Mouse (Mus musculus) forebrain, embryonic 10.5 days (tissue): ENCODE results near the gene Arhgap42. TPM values are rescaled to one million over a fixed set of nuclear protein-coding genes. Genes with fewer than 3 reads are reported as not detected.

Experiments used
- DNase-seq: peaks from one replicate; pipeline ENCODE4 v3.0.0-alpha.2; 2017; ENCODE audit warnings: low spot score; ENCODE audit errors: extremely low spot score
- H3K27ac ChIP-seq: fragments of 300-500 bp; sonication (generic); 2 replicates; pipeline ENCODE4 v1.5.1; 2016; ENCODE audit warnings: mild to moderate bottlenecking
- H3K27me3 ChIP-seq: fragments of 300-500 bp; sonication (generic); 2 replicates; pipeline ENCODE4 v1.6.1; 2016; ENCODE audit warnings: mild to moderate bottlenecking; ENCODE audit not compliant: poor library complexity, severe bottlenecking
- H3K36me3 ChIP-seq: fragments of 300-500 bp; sonication (generic); replicated peaks from 2 replicates; pipeline ENCODE4 v1.6.1; 2016; ENCODE audit warnings: mild to moderate bottlenecking, moderate library complexity
- H3K4me1 ChIP-seq: fragments of 300-500 bp; sonication (generic); 2 replicates; pipeline ENCODE4 v1.6.1; 2016
- H3K4me3 ChIP-seq: fragments of 300-500 bp; sonication (generic); 2 replicates; pipeline ENCODE4 v1.5.1; 2016; ENCODE audit warnings: mild to moderate bottlenecking, moderate library complexity
- H3K9me3 ChIP-seq: fragments of 300-500 bp; sonication (generic); 2 replicates; pipeline ENCODE4 v1.6.1; 2016; ENCODE audit warnings: mild to moderate bottlenecking, moderate library complexity
- WGBS: fragments of 180-500 bp; shearing (Covaris S2); methylation state at CpG from one replicate; pipeline ENCODE4 v1.1.7; 2016; 5-methylcytosine and 5-hydroxymethylcytosine counted together
- polyA plus RNA-seq: library from polyadenylated mRNA; unstranded; fragments of >200 nt; fragmentation: Nextera tagmentation; extraction: Ambion mirVana; gene quantifications from 2 replicates; pipeline ENCODE4 v1.2.1, GENCODE M21; 2016

The Arhgap42 gene
- polyA plus RNA-seq, 1 experiment from 2014 or later, result 19.1 TPM

- 0 out of 2 replicates have a peak, but pooled peaks cover 4% of the 10 kb centered on the region for H3K9me3 ChIP-seq
- H3K36me3 ChIP-seq, result no peaks in the 10 kb centered on the region
- 60% methylated on average over 8 of the region's 8 CpGs for WGBS
- no peaks in the 10 kb centered on the region for H3K27me3 ChIP-seq
- no peak overlapping the region for H3K4me3 ChIP-seq
- no peak overlapping the region for H3K27ac ChIP-seq
- no peak for DNase-seq
- H3K4me1 ChIP-seq, result peaks cover 29% of the 10 kb centered on the region
Observed at GRCm38 (mm10) chr9:9199170-9199841, 39.6 kb downstream of the Arhgap42 start.

GRCm38 (mm10) chr9:9198645-9199044 lies 40.3 kb downstream of the Arhgap42 start:
- Histone ChIP-seq H3K4me1 (peaks cover 32% of the 10 kb centered on the region), H3K27ac (no peak overlapping the region), H3K36me3 (no peaks in the 10 kb centered on the region), H3K27me3 (no peaks in the 10 kb centered on the region), H3K4me3 (no peak overlapping the region), H3K9me3 (0 out of 2 replicates have a peak, but pooled peaks cover 4% of the 10 kb centered on the region)
- DNase-seq, result no peak
- 43% methylated on average over 3 of the region's 3 CpGs for WGBS

- Histone ChIP-seq H3K4me1 (peaks cover 35% of the 10 kb centered on the region), H3K27me3 (no peaks in the 10 kb centered on the region), H3K36me3 (no peaks in the 10 kb centered on the region), H3K27ac (no peak overlapping the region), H3K4me3 (no peak overlapping the region), H3K9me3 (0 out of 2 replicates have a peak, but pooled peaks cover 4% of the 10 kb centered on the region)
- DNase-seq, result no peak
Observed at GRCm38 (mm10) chr9:9196046-9196445, 42.9 kb downstream of the Arhgap42 start.

- WGBS, result 33% methylated on average over 1 of the region's 1 CpGs
- H3K27ac ChIP-seq, result no peak overlapping the region
- H3K27me3 ChIP-seq, result no peaks in the 10 kb centered on the region
- H3K9me3 ChIP-seq, result 0 out of 2 replicates have a peak, but pooled peaks cover 4% of the 10 kb centered on the region
- no peaks in the 10 kb centered on the region for H3K36me3 ChIP-seq
- no peak overlapping the region for H3K4me3 ChIP-seq
- peaks cover 27% of the 10 kb centered on the region for H3K4me1 ChIP-seq
- DNase-seq, result no peak
Observed at GRCm38 (mm10) chr9:9194496-9194895, 44.4 kb downstream of the Arhgap42 start.

- Histone ChIP-seq H3K9me3 (0 out of 2 replicates have a peak, but pooled peaks cover 4% of the 10 kb centered on the region), H3K36me3 (no peaks in the 10 kb centered on the region), H3K4me1 (peaks cover 14% of the 10 kb centered on the region), H3K4me3 (no peak overlapping the region), H3K27ac (no peak overlapping the region), H3K27me3 (no peaks in the 10 kb centered on the region)
- DNase-seq, result no peak
- 91% methylated on average over 4 of the region's 4 CpGs for WGBS
Observed at GRCm38 (mm10) chr9:9192716-9193115, 46.2 kb downstream of the Arhgap42 start.

- Histone ChIP-seq H3K4me1 (peaks cover 14% of the 10 kb centered on the region), H3K27me3 (no peaks in the 10 kb centered on the region), H3K27ac (no peak overlapping the region), H3K4me3 (no peak overlapping the region), H3K9me3 (no peaks in the 10 kb centered on the region), H3K36me3 (no peaks in the 10 kb centered on the region)
- DNase-seq, result no peak
- 84% methylated on average over 1 of the region's 1 CpGs for WGBS
Observed at GRCm38 (mm10) chr9:9190835-9191234, 48.1 kb downstream of the Arhgap42 start.

- 80% methylated on average over 3 of the region's 3 CpGs for WGBS
Observed at GRCm38 (mm10) chr9:9188167-9188566, 50.7 kb downstream of the Arhgap42 start.

GRCm38 (mm10) chr9:9177745-9178144 lies 61.2 kb downstream of the Arhgap42 start:
- Histone ChIP-seq H3K4me1 (no peaks in the 10 kb centered on the region), H3K27ac (no peak overlapping the region), H3K4me3 (no peak overlapping the region), H3K9me3 (no peaks in the 10 kb centered on the region), H3K27me3 (no peaks in the 10 kb centered on the region), H3K36me3 (no peaks in the 10 kb centered on the region)
- 91% methylated on average over 4 of the region's 4 CpGs for WGBS
- DNase-seq, result no peak

More at GRCm38 (mm10) chr9:9188167-9188566, 50.7 kb downstream of the Arhgap42 start:
- no peak overlapping the region for H3K4me3 ChIP-seq
- H3K36me3 ChIP-seq, result no peaks in the 10 kb centered on the region
- H3K27ac ChIP-seq, result no peak overlapping the region
- H3K9me3 ChIP-seq, result no peaks in the 10 kb centered on the region
- H3K4me1 ChIP-seq, result peaks cover 4% of the 10 kb centered on the region; the same call in 1 of the 2 replicates
- no peaks in the 10 kb centered on the region for H3K27me3 ChIP-seq
- DNase-seq, result no peak

GRCm38 (mm10) chr9:9174924-9175323 lies 64.0 kb downstream of the Arhgap42 start:
- Histone ChIP-seq H3K4me3 (no peak overlapping the region), H3K9me3 (no peaks in the 10 kb centered on the region), H3K27me3 (no peaks in the 10 kb centered on the region), H3K36me3 (no peaks in the 10 kb centered on the region), H3K4me1 (no peaks in the 10 kb centered on the region), H3K27ac (no peak overlapping the region)
- no peak for DNase-seq
- 88% methylated on average over 2 of the region's 2 CpGs for WGBS

GRCm38 (mm10) chr9:9174206-9174605 lies 64.7 kb downstream of the Arhgap42 start:
- Histone ChIP-seq H3K4me1 (no peaks in the 10 kb centered on the region), H3K27me3 (no peaks in the 10 kb centered on the region), H3K9me3 (no peaks in the 10 kb centered on the region), H3K4me3 (no peak overlapping the region), H3K27ac (no peak overlapping the region), H3K36me3 (no peaks in the 10 kb centered on the region)
- WGBS, result 82% methylated on average over 5 of the region's 5 CpGs
- DNase-seq, result no peak

- no peaks in the 10 kb centered on the region for H3K27me3 ChIP-seq
- no peaks in the 10 kb centered on the region for H3K36me3 ChIP-seq
- H3K4me3 ChIP-seq, result no peak overlapping the region
- no peak overlapping the region for H3K27ac ChIP-seq
- no peak for DNase-seq
- H3K4me1 ChIP-seq, result no peaks in the 10 kb centered on the region
- H3K9me3 ChIP-seq, result no peaks in the 10 kb centered on the region
- WGBS, result 87% methylated on average over 1 of the region's 1 CpGs
Observed at GRCm38 (mm10) chr9:9173091-9173490, 65.8 kb downstream of the Arhgap42 start.

- Histone ChIP-seq H3K27ac (no peak overlapping the region), H3K9me3 (no peaks in the 10 kb centered on the region), H3K4me3 (no peak overlapping the region), H3K27me3 (no peaks in the 10 kb centered on the region), H3K36me3 (no peaks in the 10 kb centered on the region), H3K4me1 (no peaks in the 10 kb centered on the region)
- 79% methylated on average over 5 of the region's 5 CpGs for WGBS
- no peak for DNase-seq
Observed at GRCm38 (mm10) chr9:9171146-9171816, 67.6 kb downstream of the Arhgap42 start.

- no peaks in the 10 kb centered on the region for H3K36me3 ChIP-seq
- H3K27me3 ChIP-seq, result no peaks in the 10 kb centered on the region
- 88% methylated on average over 4 of the region's 4 CpGs for WGBS
- H3K4me1 ChIP-seq, result peaks cover 4% of the 10 kb centered on the region; the same call in 1 of the 2 replicates
- H3K4me3 ChIP-seq, result no peak overlapping the region
- H3K9me3 ChIP-seq, result no peaks in the 10 kb centered on the region
- no peak for DNase-seq
- no peak overlapping the region for H3K27ac ChIP-seq
Observed at GRCm38 (mm10) chr9:9165641-9166063, 73.2 kb downstream of the Arhgap42 start.
